Mouse (Mus musculus) liver, embryonic 11.5 days (tissue): Measurements from ENCODE around the gene Prickle3. TPM values are rescaled to one million over a fixed set of nuclear protein-coding genes. Genes with fewer than 3 reads are reported as not detected.
"Not testable (repeated sequence)": the region's sequence is repeated elsewhere in the genome, so short reads cannot be mapped to it uniquely, and the experiment has no call there.

Experiments used
- ATAC-seq: fragments of 200-750 bp; cut with Nextera tagmentation; replicated peaks from 2 replicates; pipeline ENCODE4 v1.8.0; 2017; ENCODE audit warnings: moderate number of reproducible peaks, mild to moderate bottlenecking, moderate TSS enrichment, moderate library complexity; ENCODE audit not compliant: low FRiP score
- DNase-seq: peaks from one replicate; pipeline ENCODE4 v3.0.0-alpha.2; 2017; ENCODE audit warnings: low spot score
- H3K27ac ChIP-seq: fragments of 300-500 bp; sonication (generic); 2 replicates; pipeline ENCODE4 v1.5.1; 2014; ENCODE audit warnings: mild to moderate bottlenecking, low read depth, low read length, control low read depth
- H3K27me3 ChIP-seq: fragments of 300-500 bp; sonication (generic); replicated peaks from 2 replicates; pipeline ENCODE4 v1.6.1; 2014; ENCODE audit warnings: low read length, mixed read lengths; ENCODE audit not compliant: control insufficient read depth, insufficient read depth
- H3K36me3 ChIP-seq: fragments of 300-500 bp; sonication (generic); 2 replicates; pipeline ENCODE4 v1.6.1; 2014; ENCODE audit warnings: mild to moderate bottlenecking, low read length, moderate library complexity, mixed read lengths; ENCODE audit not compliant: control insufficient read depth, insufficient read depth
- H3K4me1 ChIP-seq: fragments of 300-500 bp; sonication (generic); replicated peaks from 2 replicates; pipeline ENCODE4 v1.6.1; 2014; ENCODE audit warnings: low read length, mixed read lengths; ENCODE audit not compliant: control insufficient read depth, insufficient read depth
- H3K4me2 ChIP-seq: fragments of 300-500 bp; sonication (generic); 2 replicates; pipeline ENCODE4 v1.6.1; 2014; ENCODE audit warnings: mild to moderate bottlenecking, control low read depth, moderate library complexity
- H3K4me3 ChIP-seq: fragments of 300-500 bp; sonication (generic); 2 replicates; pipeline ENCODE4 v1.5.1; 2014; ENCODE audit warnings: low read depth, low read length, control low read depth
- H3K9ac ChIP-seq: fragments of 300-500 bp; sonication (generic); 2 replicates; pipeline ENCODE4 v1.6.1; 2014; ENCODE audit warnings: low read depth, low read length, control low read depth
- H3K9me3 ChIP-seq: fragments of 300-500 bp; sonication (generic); 2 replicates; pipeline ENCODE4 v1.6.1; 2016; ENCODE audit warnings: low read length, inconsistent platforms, mixed read lengths; ENCODE audit not compliant: control insufficient read depth
- WGBS: fragments of 180-500 bp; shearing (Covaris S2); extraction: QIAGEN DNeasy Blood & Tissue Kit; methylation state at CpG from one replicate; pipeline ENCODE4 v1.1.7; 2014; 5-methylcytosine and 5-hydroxymethylcytosine counted together
- polyA plus RNA-seq: library from polyadenylated mRNA; unstranded; fragments of >200 nt; fragmentation: Nextera tagmentation; extraction: Ambion mirVana; gene quantifications from 2 replicates; pipeline ENCODE4 v1.2.1, GENCODE M21; 2014

Prickle3 gene
- polyA plus RNA-seq, 1 experiment from 2014 or later, result 4.0 TPM

DNA sequence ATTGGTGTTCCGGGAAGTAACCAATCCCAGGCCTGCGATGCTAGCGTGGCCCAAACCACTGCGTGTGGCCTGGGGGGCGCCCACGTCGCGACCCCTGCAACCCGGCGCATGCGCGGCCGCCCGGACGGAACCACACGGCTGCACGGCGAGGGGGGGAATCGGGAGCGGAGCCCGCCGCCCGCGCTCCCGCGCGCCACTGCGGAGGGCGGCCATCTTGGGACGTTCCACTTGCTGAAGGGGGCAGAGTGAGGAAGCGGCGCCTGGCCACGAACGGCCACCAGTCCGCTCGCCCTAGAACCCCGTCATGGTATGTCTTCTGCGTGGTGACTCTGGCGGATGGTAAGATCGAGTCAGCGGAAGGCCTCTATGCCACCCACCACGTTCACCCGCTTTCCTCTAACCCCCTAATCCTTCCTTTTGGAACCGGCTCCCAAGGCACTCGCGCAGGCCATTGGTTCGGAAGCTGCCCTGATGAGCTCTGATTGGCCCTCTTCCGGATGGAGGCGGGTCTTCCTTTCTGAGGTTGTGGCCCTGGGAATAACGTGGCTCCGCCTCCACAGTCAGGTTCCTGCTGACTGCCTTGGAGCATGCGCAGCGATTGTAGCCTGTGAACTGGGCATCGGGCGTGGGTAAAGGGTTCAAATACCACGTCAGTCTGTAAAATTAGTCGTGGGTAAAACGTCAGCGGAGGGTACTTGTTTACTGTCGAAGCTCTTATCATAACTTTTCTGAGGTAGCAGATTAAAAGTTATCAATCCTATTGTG lies 57.3 kb downstream of the Prickle3 start, which contains the start of gene Wdr45:
TSS of gene Wdr45 (plus strand) at position 199 of the 765 bp plus-strand sequence.
- H3K4me3 ChIP-seq, result peak within 1 kb of the TSS; percentile 44
- not testable (repeated sequence) for H3K9me3 ChIP-seq, H3K4me1 ChIP-seq, H3K27ac ChIP-seq, H3K27me3 ChIP-seq, H3K36me3 ChIP-seq, H3K9ac ChIP-seq
- ATAC-seq (peak; percentile 94), DNase-seq (peak; percentile 71)
- 13% methylated on average over 33 of the region's 60 CpGs for WGBS
- peak within 1 kb of the TSS; percentile 60 for H3K4me2 ChIP-seq

- H3K27me3 ChIP-seq, H3K9ac ChIP-seq, H3K36me3 ChIP-seq, H3K4me2 ChIP-seq, H3K9me3 ChIP-seq, DNase-seq, ATAC-seq, H3K27ac ChIP-seq, H3K4me1 ChIP-seq, H3K4me3 ChIP-seq: not testable (repeated sequence)
- WGBS, result 8% methylated on average over 1 of the region's 1 CpGs
Observed at GRCm38 (mm10) chrX:7716058-7716457, 59.0 kb downstream of the Prickle3 start.

Other genes starting within 250 kb of the Prickle3 start
- 0.06 TPM in 1 of 2 replicates, not detected in the other for gene Foxp3, start 83.6 kb upstream of the Prickle3 start, polyA plus RNA-seq
- gene Ppp1r3f, start 83.0 kb upstream of the Prickle3 start, polyA plus RNA-seq, result 0.49 and 1.4 TPM in 2 replicates
- 32.5 and 35.3 TPM in 2 replicates for gene Ccdc22, start 51.7 kb upstream of the Prickle3 start, polyA plus RNA-seq
- gene Cacna1f, start 50.2 kb upstream of the Prickle3 start, polyA plus RNA-seq, result 0.03 and 0.08 TPM in 2 replicates
- 0.69 and 0.95 TPM in 2 replicates for gene Syp, start 18.8 kb upstream of the Prickle3 start, polyA plus RNA-seq
- gene Plp2, start 14.1 kb downstream of the Prickle3 start, polyA plus RNA-seq, result 78.2 and 79.5 TPM in 2 replicates
- 0.06 TPM in 1 of 2 replicates, not detected in the other for gene Magix, start 24.0 kb downstream of the Prickle3 start, polyA plus RNA-seq
- gene Gpkow, start 39.9 kb downstream of the Prickle3 start, polyA plus RNA-seq, result 30.0 and 33.4 TPM in 2 replicates
- 13.7 and 15.2 TPM in 2 replicates for gene Wdr45, start 57.1 kb downstream of the Prickle3 start, polyA plus RNA-seq
- gene Gm45208, start 65.0 kb downstream of the Prickle3 start, polyA plus RNA-seq, result not detected in 2 replicates
- 29.8 and 32.0 TPM in 2 replicates for gene Praf2, start 71.2 kb downstream of the Prickle3 start, polyA plus RNA-seq
- gene Ccdc120, start 93.6 kb downstream of the Prickle3 start, polyA plus RNA-seq, result 4.7 and 6.5 TPM in 2 replicates
- gene Tfe3, start 105.3 kb downstream of the Prickle3 start, polyA plus RNA-seq, result 15.9 and 16.0 TPM in 2 replicates
- gene Gripap1, start 132.5 kb downstream of the Prickle3 start, polyA plus RNA-seq, result 45.0 and 47.2 TPM in 2 replicates
- 0.84 and 0.94 TPM in 2 replicates for gene Kcnd1, start 165.0 kb downstream of the Prickle3 start, polyA plus RNA-seq
- 32.2 and 33.1 TPM in 2 replicates for gene Otud5, start 184.1 kb downstream of the Prickle3 start, polyA plus RNA-seq
- gene Pim2, start 221.0 kb downstream of the Prickle3 start, polyA plus RNA-seq, result 6.8 and 8.5 TPM in 2 replicates
- 12.5 and 14.4 TPM in 2 replicates for gene Slc35a2, start 226.8 kb downstream of the Prickle3 start, polyA plus RNA-seq
- 91.5 and 95.3 TPM in 2 replicates for gene Pqbp1, start 242.0 kb downstream of the Prickle3 start, polyA plus RNA-seq
- 153 and 156 TPM in 2 replicates for gene Timm17b, start 242.1 kb downstream of the Prickle3 start, polyA plus RNA-seq